Mouse (Mus musculus): ENCODE measurements around the gene Peg10. TPM values are rescaled to one million over a fixed set of nuclear protein-coding genes. Genes with fewer than 3 reads are reported as not detected.

The Peg10 gene
- polyA plus RNA-seq, 1 experiment from 2014 or later: 22.3 TPM

- H3K27me3 ChIP-seq (replicated peaks; ENCODE audit: control insufficient read depth, insufficient read depth, low read length): no peaks in the 10 kb centered on the region
- H3K9ac ChIP-seq (ENCODE audit: low read depth, low read length): no peak overlapping the region
- DNase-seq (ENCODE audit: low spot score): no peak
- no peak; the same call in 1 of the 2 replicates for ATAC-seq (ENCODE audit: low read depth)
- no peak overlapping the region for H3K27ac ChIP-seq (replicated peaks; ENCODE audit: low read depth, low read length)
- no peak overlapping the region for H3K4me2 ChIP-seq (ENCODE audit: low read depth, low read length)
- H3K36me3 ChIP-seq (ENCODE audit: control insufficient read depth, insufficient read depth, low read length): no peaks in the 10 kb centered on the region
- no peak overlapping the region for H3K4me3 ChIP-seq (ENCODE audit: low read depth, low read length)
- 50% methylated on average over 15 of the region's 15 CpGs for WGBS
- H3K9me3 ChIP-seq (ENCODE audit: control insufficient read depth, low read length): no peaks in the 10 kb centered on the region
- H3K4me1 ChIP-seq (ENCODE audit: control insufficient read depth, insufficient read depth, low read length): peaks cover 4% of the 10 kb centered on the region; the same call in 1 of the 2 replicates
Observed at GRCm38 (mm10) chr6:4723998-4724757, 22.9 kb upstream of the Peg10 start.

GRCm38 (mm10) chr6:4728305-4728704, 18.8 kb upstream of the Peg10 start:
- ATAC-seq (ENCODE audit: low read depth) (no peak), DNase-seq (ENCODE audit: low spot score) (no peak)
- Histone ChIP-seq H3K9ac (ENCODE audit: low read depth, low read length) (no peak overlapping the region), H3K36me3 (ENCODE audit: control insufficient read depth, insufficient read depth, low read length) (no peaks in the 10 kb centered on the region), H3K27me3 (replicated peaks; ENCODE audit: control insufficient read depth, insufficient read depth, low read length) (no peaks in the 10 kb centered on the region), H3K4me1 (ENCODE audit: control insufficient read depth, insufficient read depth, low read length) (peaks cover 4% of the 10 kb centered on the region; the same call in 1 of the 2 replicates), H3K4me3 (ENCODE audit: low read depth, low read length) (no peak overlapping the region), H3K9me3 (ENCODE audit: control insufficient read depth, low read length) (no peaks in the 10 kb centered on the region), H3K27ac (replicated peaks; ENCODE audit: low read depth, low read length) (no peak overlapping the region), H3K4me2 (ENCODE audit: low read depth, low read length) (no peak overlapping the region)
- WGBS: 82% methylated on average over 2 of the region's 2 CpGs

- Histone ChIP-seq H3K4me3 (ENCODE audit: low read depth, low read length) (no peak overlapping the region), H3K9me3 (ENCODE audit: control insufficient read depth, low read length) (no peaks in the 10 kb centered on the region), H3K4me1 (ENCODE audit: control insufficient read depth, insufficient read depth, low read length) (no peaks in the 10 kb centered on the region), H3K27me3 (replicated peaks; ENCODE audit: control insufficient read depth, insufficient read depth, low read length) (no peaks in the 10 kb centered on the region), H3K27ac (replicated peaks; ENCODE audit: low read depth, low read length) (no peak overlapping the region), H3K36me3 (ENCODE audit: control insufficient read depth, insufficient read depth, low read length) (no peaks in the 10 kb centered on the region), H3K4me2 (ENCODE audit: low read depth, low read length) (no peak overlapping the region), H3K9ac (ENCODE audit: low read depth, low read length) (no peak overlapping the region)
- DNase-seq (ENCODE audit: low spot score) (no peak), ATAC-seq (ENCODE audit: low read depth) (no peak)
- WGBS: 55% methylated on average over 8 of the region's 8 CpGs
Observed at GRCm38 (mm10) chr6:4731675-4732074, 15.4 kb upstream of the Peg10 start.

- no peaks in the 10 kb centered on the region for H3K36me3 ChIP-seq (ENCODE audit: control insufficient read depth, insufficient read depth, low read length)
- no peak overlapping the region for H3K4me3 ChIP-seq (ENCODE audit: low read depth, low read length)
- peak; percentile 35 for DNase-seq (ENCODE audit: low spot score)
- WGBS: 67% methylated on average over 8 of the region's 8 CpGs
- H3K9ac ChIP-seq (ENCODE audit: low read depth, low read length): no peak overlapping the region
- no peaks in the 10 kb centered on the region for H3K9me3 ChIP-seq (ENCODE audit: control insufficient read depth, low read length)
- H3K27ac ChIP-seq (replicated peaks; ENCODE audit: low read depth, low read length): no peak overlapping the region
- no peaks in the 10 kb centered on the region for H3K27me3 ChIP-seq (replicated peaks; ENCODE audit: control insufficient read depth, insufficient read depth, low read length)
- no peaks in the 10 kb centered on the region for H3K4me1 ChIP-seq (ENCODE audit: control insufficient read depth, insufficient read depth, low read length)
- 0 out of 2 replicates have a peak, but pooled peaks have one; percentile 37 for ATAC-seq (ENCODE audit: low read depth)
- H3K4me2 ChIP-seq (ENCODE audit: low read depth, low read length): no peak overlapping the region
Observed at GRCm38 (mm10) chr6:4733208-4733607, 13.9 kb upstream of the Peg10 start.

- WGBS: 88% methylated on average over 9 of the region's 9 CpGs
- no peak for DNase-seq (ENCODE audit: low spot score)
- Histone ChIP-seq H3K27ac (replicated peaks; ENCODE audit: low read depth, low read length) (no peak overlapping the region), H3K9ac (ENCODE audit: low read depth, low read length) (no peak overlapping the region), H3K4me2 (ENCODE audit: low read depth, low read length) (no peak overlapping the region), H3K4me1 (ENCODE audit: control insufficient read depth, insufficient read depth, low read length) (peaks cover 17% of the 10 kb centered on the region), H3K27me3 (replicated peaks; ENCODE audit: control insufficient read depth, insufficient read depth, low read length) (no peaks in the 10 kb centered on the region), H3K9me3 (ENCODE audit: control insufficient read depth, low read length) (no peaks in the 10 kb centered on the region), H3K36me3 (ENCODE audit: control insufficient read depth, insufficient read depth, low read length) (no peaks in the 10 kb centered on the region), H3K4me3 (ENCODE audit: low read depth, low read length) (no peak overlapping the region)
- no peak for ATAC-seq (ENCODE audit: low read depth)
Observed at GRCm38 (mm10) chr6:4736372-4736771, 10.7 kb upstream of the Peg10 start.

- DNase-seq (ENCODE audit: low spot score) (no peak), ATAC-seq (ENCODE audit: low read depth) (peak; percentile 41; the same call in 1 of the 2 replicates)
- Histone ChIP-seq H3K4me3 (ENCODE audit: low read depth, low read length) (no peak overlapping the region), H3K27ac (replicated peaks; ENCODE audit: low read depth, low read length) (no peak overlapping the region), H3K27me3 (replicated peaks; ENCODE audit: control insufficient read depth, insufficient read depth, low read length) (no peaks in the 10 kb centered on the region), H3K4me1 (ENCODE audit: control insufficient read depth, insufficient read depth, low read length) (peaks cover 17% of the 10 kb centered on the region), H3K36me3 (ENCODE audit: control insufficient read depth, insufficient read depth, low read length) (no peaks in the 10 kb centered on the region), H3K9me3 (ENCODE audit: control insufficient read depth, low read length) (no peaks in the 10 kb centered on the region), H3K4me2 (ENCODE audit: low read depth, low read length) (no peak overlapping the region), H3K9ac (ENCODE audit: low read depth, low read length) (no peak overlapping the region)
- WGBS: 40% methylated on average over 11 of the region's 11 CpGs
Observed at GRCm38 (mm10) chr6:4738034-4738629, 9.0 kb upstream of the Peg10 start.

GRCm38 (mm10) chr6:4738717-4739116, 8.4 kb upstream of the Peg10 start:
- H3K4me1 ChIP-seq (ENCODE audit: control insufficient read depth, insufficient read depth, low read length): peaks cover 17% of the 10 kb centered on the region
- DNase-seq (ENCODE audit: low spot score) (no peak), ATAC-seq (ENCODE audit: low read depth) (no peak)
- 47% methylated on average over 2 of the region's 2 CpGs for WGBS
- no peaks in the 10 kb centered on the region for H3K27me3 ChIP-seq (replicated peaks; ENCODE audit: control insufficient read depth, insufficient read depth, low read length)
- no peak overlapping the region for H3K4me2 ChIP-seq (ENCODE audit: low read depth, low read length)
- no peak overlapping the region for H3K4me3 ChIP-seq (ENCODE audit: low read depth, low read length)
- H3K36me3 ChIP-seq (ENCODE audit: control insufficient read depth, insufficient read depth, low read length): no peaks in the 10 kb centered on the region
- H3K9ac ChIP-seq (ENCODE audit: low read depth, low read length): no peak overlapping the region
- H3K27ac ChIP-seq (replicated peaks; ENCODE audit: low read depth, low read length): no peak overlapping the region
- no peaks in the 10 kb centered on the region for H3K9me3 ChIP-seq (ENCODE audit: control insufficient read depth, low read length)

- ATAC-seq (ENCODE audit: low read depth) (no peak), DNase-seq (ENCODE audit: low spot score) (no peak)
- WGBS: 20% methylated on average over 13 of the region's 13 CpGs
- Histone ChIP-seq H3K9me3 (ENCODE audit: control insufficient read depth, low read length) (no peaks in the 10 kb centered on the region), H3K27ac (replicated peaks; ENCODE audit: low read depth, low read length) (no peak overlapping the region), H3K27me3 (replicated peaks; ENCODE audit: control insufficient read depth, insufficient read depth, low read length) (no peaks in the 10 kb centered on the region), H3K4me1 (ENCODE audit: control insufficient read depth, insufficient read depth, low read length) (peaks cover 17% of the 10 kb centered on the region), H3K9ac (ENCODE audit: low read depth, low read length) (no peak overlapping the region), H3K4me3 (ENCODE audit: low read depth, low read length) (no peak overlapping the region), H3K36me3 (ENCODE audit: control insufficient read depth, insufficient read depth, low read length) (no peaks in the 10 kb centered on the region), H3K4me2 (ENCODE audit: low read depth, low read length) (peak overlapping the region; percentile 11; the same call in 1 of the 2 replicates)
Observed at GRCm38 (mm10) chr6:4739522-4740355, 7.4 kb upstream of the Peg10 start.

Measured in embryonic facial prominence, embryonic 14.5 days (tissue).